Mouse (Mus musculus) ES-E14 (cell line): ENCODE data around the gene Tbx6. TPM values are rescaled to one million over a fixed set of nuclear protein-coding genes. Genes with fewer than 3 reads are reported as not detected.

Source experiments
- DNase-seq: peaks from one replicate; pipeline ENCODE4 v3.0.0-alpha.2; 2013; ENCODE audit warnings: low read depth, low spot score
- H3K27ac ChIP-seq: 2 replicates; pipeline ENCODE4 v1.5.1; 2012; ENCODE audit warnings: low read depth, mild to moderate bottlenecking, low read length, moderate library complexity, mixed read lengths; ENCODE audit not compliant: poor library complexity, insufficient read depth, severe bottlenecking
- H3K36me3 ChIP-seq: 2 replicates; pipeline ENCODE4 v1.6.1; 2012; ENCODE audit warnings: mild to moderate bottlenecking, low read length, moderate library complexity, mixed read lengths; ENCODE audit not compliant: control insufficient read depth, poor library complexity, insufficient read depth, severe bottlenecking
- H3K4me1 ChIP-seq, 2 experiments: fragments of 150-350 bp in 1 of 2; sonication (generic) in 1 of 2; 2 replicates each; pipeline ENCODE4 v1.6.1; 2012; ENCODE audit warnings: low read length in 2 of 2, mild to moderate bottlenecking in 1 of 2, mixed read lengths in 1 of 2; ENCODE audit not compliant: control insufficient read depth in 2 of 2, insufficient read depth in 2 of 2, poor library complexity in 1 of 2
- H3K4me3 ChIP-seq, 2 experiments: fragments of 150-350 bp in 1 of 2; sonication (generic) in 1 of 2; 2 replicates each; pipeline ENCODE4 v1.5.1; 2012; ENCODE audit warnings: low read length in 2 of 2, low read depth in 1 of 2, mild to moderate bottlenecking in 1 of 2, mixed read lengths in 1 of 2; ENCODE audit not compliant: insufficient read depth in 1 of 2, poor library complexity in 1 of 2, severe bottlenecking in 1 of 2
- H3K9ac ChIP-seq: 2 replicates; pipeline ENCODE4 v1.6.1; 2012; ENCODE audit warnings: low read depth, mild to moderate bottlenecking, low read length, mixed read lengths; ENCODE audit not compliant: poor library complexity, insufficient read depth, severe bottlenecking
- H3K9me3 ChIP-seq: fragments of 150-350 bp; sonication (generic); 2 replicates; pipeline ENCODE4 v1.6.1; 2012; ENCODE audit warnings: low read depth, mild to moderate bottlenecking, low read length; ENCODE audit not compliant: control insufficient read depth, insufficient read depth
- CHD2 ChIP-seq: IDR thresholded peaks from 2 replicates; pipeline ENCODE4 v1.6.1; 2014; ENCODE audit warnings: mild to moderate bottlenecking, low read depth, low read length, inconsistent platforms
- HCFC1 ChIP-seq: IDR thresholded peaks from 2 replicates; pipeline ENCODE4 v1.6.1; 2012; ENCODE audit warnings: low read length, inconsistent platforms, borderline replicate concordance; ENCODE audit not compliant: insufficient read depth
- MAFK ChIP-seq: IDR thresholded peaks from 2 replicates; pipeline ENCODE4 v1.6.1; 2014; ENCODE audit warnings: mild to moderate bottlenecking, low read depth, low read length, inconsistent platforms; ENCODE audit not compliant: insufficient read depth
- ZC3H11A ChIP-seq: IDR thresholded peaks from 2 replicates; pipeline ENCODE4 v1.6.1; 2012; ENCODE audit warnings: low read depth, mild to moderate bottlenecking, inconsistent platforms, low read length, borderline replicate concordance
- ZNF384 ChIP-seq: IDR thresholded peaks from 2 replicates; pipeline ENCODE4 v1.6.1; 2012; ENCODE audit warnings: low read depth, low read length, inconsistent platforms
- in situ Hi-C, 2 experiments: fragments of 600-800 bp; cut with MboI; formaldehyde crosslinking; loops; one replicate each; pipeline ENCODE4 v1.15.1; 2025; ENCODE audit warnings: low sequenced_read_pairs in 2 of 2, inconsistent platforms in 1 of 2; ENCODE audit not compliant: unreplicated experiment in 2 of 2
- total RNA-seq: library from RNA; depleted of rRNA; stranded (reverse); fragments of 300-350 nt; gene quantifications from 2 replicates; pipeline ENCODE4 v1.2.3, GENCODE M21; 2012

The Tbx6 gene
- total RNA-seq, 1 experiment = 0.89 TPM

DNA sequence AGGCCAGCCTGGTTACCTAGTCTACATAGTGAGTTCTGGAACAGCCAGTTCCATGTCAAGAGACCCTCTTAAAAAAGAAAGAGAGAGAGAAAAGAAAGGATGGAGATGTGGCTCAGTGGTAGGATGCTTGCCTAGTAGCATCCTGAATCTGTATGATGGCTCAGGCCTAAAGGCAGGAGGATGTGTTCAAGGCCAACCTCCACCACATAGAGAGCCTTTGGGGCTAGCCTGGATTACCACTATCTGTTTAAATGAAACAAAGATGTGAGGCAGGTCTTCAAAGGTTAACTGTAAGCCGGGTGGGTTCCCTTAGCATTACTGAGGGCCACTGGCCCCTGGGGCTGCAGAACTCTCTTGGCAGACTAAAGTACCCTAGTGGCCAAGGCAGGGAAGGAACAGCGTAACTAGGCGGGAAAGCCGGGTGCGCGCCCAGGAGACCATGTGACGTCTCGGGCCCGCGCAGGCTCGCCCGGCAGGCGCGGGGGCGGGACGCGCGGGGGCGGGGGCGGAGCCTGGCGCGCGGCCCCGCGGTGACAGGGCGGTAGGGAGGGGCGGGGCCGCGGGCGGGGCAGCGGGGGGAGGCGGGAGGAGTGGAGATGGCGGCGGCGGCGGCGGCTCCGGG lies 22.1 kb upstream of the Tbx6 start, which contains the start of gene Mapk3:
Gene Mapk3 (plus strand): TSS at position 552 of the 622 bp plus-strand sequence.
- DNase-seq = peak; percentile 89
- H3K4me1 ChIP-seq = peaks cover 9 to 13% of the 10 kb centered on the region in 2 experiments; a peak in 2 of 4 replicates
- no peak for TF ChIP-seq MAFK
- peak; percentile 28; the same call in 1 of the 2 replicates for TF ChIP-seq HCFC1
- TF ChIP-seq CHD2 = no peak
- TF ChIP-seq ZNF384 = no peak
- no peak for TF ChIP-seq ZC3H11A
- in situ Hi-C loops = no loop called here
- H3K4me3 ChIP-seq = peak within 1 kb of the TSS; percentile 92 to 99
- peak within 1 kb of the TSS; percentile 67 for H3K27ac ChIP-seq
- H3K36me3 ChIP-seq = peaks cover 12% of the 10 kb centered on the region
- no peaks in the 10 kb centered on the region for H3K9me3 ChIP-seq
- peak within 1 kb of the TSS; percentile 90 for H3K9ac ChIP-seq

GRCm38 (mm10) chr7:126759672-126760390 lies 21.5 kb upstream of the Tbx6 start:
- Histone ChIP-seq H3K36me3 (peaks cover 19% of the 10 kb centered on the region), H3K4me3 (peak overlapping the region; percentile 92 to 99), H3K9ac (peak overlapping the region; percentile 90), H3K9me3 (no peaks in the 10 kb centered on the region), H3K4me1 (peaks cover 5 to 16% of the 10 kb centered on the region in 2 experiments; a peak in 2 of 4 replicates), H3K27ac (peak overlapping the region; percentile 67)
- no peak for DNase-seq
- in situ Hi-C loops = no loop called here
- TF ChIP-seq HCFC1 (0 out of 2 replicates have a peak, but pooled peaks have one; percentile 18), CHD2 (no peak)

DNA sequence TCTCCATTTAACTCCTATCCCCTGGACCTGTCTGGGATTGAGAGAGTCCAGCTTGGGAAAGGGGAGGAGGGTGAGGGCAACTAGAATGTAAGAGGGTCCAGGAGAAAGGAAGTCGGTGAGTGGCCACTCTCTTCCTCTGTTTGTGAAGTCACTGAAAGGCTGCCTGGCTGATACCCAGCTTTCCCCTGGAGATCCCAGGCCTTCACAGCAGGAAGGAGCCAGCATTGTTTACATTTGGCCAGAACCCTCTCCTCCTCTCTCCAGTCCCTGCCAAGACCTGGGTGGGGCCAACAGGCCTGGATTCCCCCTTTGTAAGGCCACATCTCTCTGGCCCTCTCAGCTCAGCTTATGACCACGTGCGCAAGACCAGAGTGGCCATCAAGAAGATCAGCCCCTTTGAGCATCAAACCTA lies 20.9 kb upstream of the Tbx6 start:
- peak overlapping the region; percentile 92 to 99 for H3K4me3 ChIP-seq
- in situ Hi-C loops = no loop called here
- peak overlapping the region; percentile 90; the same call in 1 of the 2 replicates for H3K9ac ChIP-seq
- H3K9me3 ChIP-seq = no peaks in the 10 kb centered on the region
- peak overlapping the region; percentile 54; the same call in 1 of the 2 replicates for H3K27ac ChIP-seq
- peaks cover 5 to 16% of the 10 kb centered on the region in 2 experiments; a peak in 2 of 4 replicates for H3K4me1 ChIP-seq
- TF ChIP-seq ZC3H11A = no peak
- H3K36me3 ChIP-seq = peaks cover 24% of the 10 kb centered on the region
- DNase-seq = no peak

DNA sequence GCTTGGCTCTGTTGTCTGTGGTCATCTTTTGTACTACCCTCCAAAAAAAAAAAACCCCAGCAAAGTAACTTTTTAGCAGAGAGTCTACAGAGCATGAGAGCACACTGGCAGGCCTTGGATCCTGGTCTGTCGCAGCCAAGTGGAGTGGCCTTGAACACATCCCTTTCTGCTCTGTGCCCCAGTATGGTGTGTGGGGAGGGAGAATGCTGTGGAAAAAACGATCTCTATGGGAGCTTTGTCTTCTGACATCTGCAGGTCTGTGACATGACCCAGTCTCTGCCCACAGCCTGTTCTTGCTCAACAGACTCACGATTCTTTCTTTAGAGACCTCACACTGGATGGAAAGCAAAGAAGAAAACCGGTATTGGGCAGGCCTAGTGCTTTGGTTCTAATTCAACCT lies 20.3 kb upstream of the Tbx6 start:
- no peaks in the 10 kb centered on the region for H3K9me3 ChIP-seq
- TF ChIP-seq HCFC1 = no peak
- TF ChIP-seq MAFK = no peak
- no peak for TF ChIP-seq ZNF384
- no peak for TF ChIP-seq CHD2
- no peak for TF ChIP-seq ZC3H11A
- peaks cover 5 to 19% of the 10 kb centered on the region in 2 experiments; a peak in 2 of 4 replicates for H3K4me1 ChIP-seq
- H3K27ac ChIP-seq = peak overlapping the region; percentile 54; the same call in 1 of the 2 replicates
- H3K36me3 ChIP-seq = peaks cover 24% of the 10 kb centered on the region
- peak overlapping the region; percentile 54; the same call in 1 of the 2 replicates for H3K9ac ChIP-seq
- in situ Hi-C loops = no loop called here
- DNase-seq = no peak
- H3K4me3 ChIP-seq = peak overlapping the region; percentile 92 to 99; a peak in 2 of 4 replicates
